Mouse (Mus musculus): ENCODE results near the gene Plb1. TPM values are rescaled to one million over a fixed set of nuclear protein-coding genes. Genes with fewer than 3 reads are reported as not detected.

Plb1 gene
- polyA plus RNA-seq, 1 experiment from 2014 or later = not detected

- Histone ChIP-seq H3K4me1 (ENCODE audit: control insufficient read depth, insufficient read depth, low read length) (no peaks in the 10 kb centered on the region), H3K9ac (replicated peaks; ENCODE audit: low read depth, low read length) (no peak overlapping the region), H3K27me3 (ENCODE audit: control insufficient read depth, insufficient read depth, low read length) (no peaks in the 10 kb centered on the region), H3K4me3 (ENCODE audit: low read depth, low read length) (no peak overlapping the region), H3K36me3 (ENCODE audit: control insufficient read depth, insufficient read depth, low read length) (no peaks in the 10 kb centered on the region), H3K27ac (ENCODE audit: low read depth, low read length) (no peak overlapping the region), H3K9me3 (ENCODE audit: control insufficient read depth, low read length) (no peaks in the 10 kb centered on the region), H3K4me2 (ENCODE audit: low read depth, low read length) (no peak overlapping the region)
- 86% methylated on average over 2 of the region's 2 CpGs for WGBS
- no peak for ATAC-seq (ENCODE audit: low read depth)
These were observed 177.2 kb downstream of the Plb1 start for GRCm38 (mm10) chr5:32409747-32410146.

GRCm38 (mm10) chr5:32410954-32411688 lies 178.6 kb downstream of the Plb1 start:
- no peak overlapping the region for H3K27ac ChIP-seq (ENCODE audit: low read depth, low read length)
- no peaks in the 10 kb centered on the region for H3K4me1 ChIP-seq (ENCODE audit: control insufficient read depth, insufficient read depth, low read length)
- no peak overlapping the region for H3K4me3 ChIP-seq (ENCODE audit: low read depth, low read length)
- H3K27me3 ChIP-seq (ENCODE audit: control insufficient read depth, insufficient read depth, low read length) = no peaks in the 10 kb centered on the region
- no peak overlapping the region for H3K4me2 ChIP-seq (ENCODE audit: low read depth, low read length)
- no peaks in the 10 kb centered on the region for H3K9me3 ChIP-seq (ENCODE audit: control insufficient read depth, low read length)
- ATAC-seq (ENCODE audit: low read depth) = no peak
- 80% methylated on average over 3 of the region's 3 CpGs for WGBS
- no peak overlapping the region for H3K9ac ChIP-seq (replicated peaks; ENCODE audit: low read depth, low read length)
- H3K36me3 ChIP-seq (ENCODE audit: control insufficient read depth, insufficient read depth, low read length) = no peaks in the 10 kb centered on the region

DNA sequence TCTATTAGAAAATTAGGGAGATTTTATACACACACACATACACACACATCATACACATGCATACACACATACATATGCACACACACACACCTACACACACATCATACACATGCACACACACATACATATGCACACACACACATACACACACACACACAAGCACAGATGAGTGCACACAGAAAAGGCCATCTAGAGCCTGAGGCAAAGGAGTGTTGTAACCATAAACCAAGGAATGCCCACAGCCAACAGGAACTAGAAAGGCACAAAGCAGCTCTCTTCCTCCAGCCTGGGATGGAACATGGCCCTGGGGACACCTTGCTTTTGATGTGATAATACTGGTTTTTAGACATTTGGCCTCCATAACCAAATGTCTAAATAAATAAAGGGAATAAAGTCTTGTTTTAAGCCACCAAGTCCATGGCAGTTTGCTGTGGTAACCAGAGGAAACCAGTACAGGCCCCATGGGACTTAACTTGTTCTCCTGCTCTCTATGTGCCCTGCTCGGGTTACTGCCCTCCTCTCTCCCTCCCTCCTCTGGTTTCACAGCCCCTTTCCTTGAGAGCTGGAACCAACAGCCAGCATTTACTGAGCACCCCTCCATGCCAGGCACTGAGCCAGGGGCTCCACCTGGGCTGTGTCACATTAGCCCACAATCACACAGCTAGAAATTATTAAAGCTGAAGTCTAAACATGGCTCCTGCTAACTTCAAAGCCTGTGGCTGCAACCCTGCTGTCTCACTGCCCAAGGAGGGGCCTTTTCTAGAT lies 179.9 kb downstream of the Plb1 start:
- Histone ChIP-seq H3K4me2 (ENCODE audit: low read depth, low read length) (no peak overlapping the region), H3K27me3 (ENCODE audit: control insufficient read depth, insufficient read depth, low read length) (no peaks in the 10 kb centered on the region), H3K9ac (replicated peaks; ENCODE audit: low read depth, low read length) (no peak overlapping the region), H3K9me3 (ENCODE audit: control insufficient read depth, low read length) (no peaks in the 10 kb centered on the region), H3K27ac (ENCODE audit: low read depth, low read length) (no peak overlapping the region), H3K4me3 (ENCODE audit: low read depth, low read length) (no peak overlapping the region), H3K36me3 (ENCODE audit: control insufficient read depth, insufficient read depth, low read length) (no peaks in the 10 kb centered on the region), H3K4me1 (ENCODE audit: control insufficient read depth, insufficient read depth, low read length) (no peaks in the 10 kb centered on the region)
- WGBS = 15% methylated on average over 1 of the region's 1 CpGs
- ATAC-seq (ENCODE audit: low read depth) = no peak

DNA sequence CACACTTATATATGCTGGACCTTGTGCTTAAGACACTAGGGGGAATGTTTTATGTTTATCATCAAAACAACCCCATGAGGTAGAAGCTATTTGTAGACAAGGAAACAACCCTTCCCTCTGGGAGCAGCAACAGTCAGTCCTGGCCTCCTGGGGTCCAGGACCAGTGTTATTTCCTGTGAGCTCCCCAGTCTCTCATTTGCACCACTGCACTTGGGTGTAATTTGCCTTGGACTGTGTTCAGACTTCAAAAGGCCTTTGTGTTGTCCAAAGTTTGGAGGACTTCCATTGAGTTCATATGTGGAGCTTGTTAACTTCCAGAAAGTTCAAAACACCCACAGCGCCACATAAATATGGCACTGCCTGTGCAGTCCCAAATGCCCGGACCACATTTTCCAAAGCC lies 180.6 kb downstream of the Plb1 start:
- ATAC-seq (ENCODE audit: low read depth) = no peak
- no peaks in the 10 kb centered on the region for H3K9me3 ChIP-seq (ENCODE audit: control insufficient read depth, low read length)
- WGBS = 64% methylated on average over 2 of the region's 2 CpGs
- no peaks in the 10 kb centered on the region for H3K4me1 ChIP-seq (ENCODE audit: control insufficient read depth, insufficient read depth, low read length)
- no peak overlapping the region for H3K27ac ChIP-seq (ENCODE audit: low read depth, low read length)
- H3K9ac ChIP-seq (replicated peaks; ENCODE audit: low read depth, low read length) = no peak overlapping the region
- H3K27me3 ChIP-seq (ENCODE audit: control insufficient read depth, insufficient read depth, low read length) = no peaks in the 10 kb centered on the region
- no peak overlapping the region for H3K4me2 ChIP-seq (ENCODE audit: low read depth, low read length)
- no peak overlapping the region for H3K4me3 ChIP-seq (ENCODE audit: low read depth, low read length)
- H3K36me3 ChIP-seq (ENCODE audit: control insufficient read depth, insufficient read depth, low read length) = no peaks in the 10 kb centered on the region

- H3K4me1 ChIP-seq (ENCODE audit: control insufficient read depth, insufficient read depth, low read length) = no peaks in the 10 kb centered on the region
- no peaks in the 10 kb centered on the region for H3K27me3 ChIP-seq (ENCODE audit: control insufficient read depth, insufficient read depth, low read length)
- 66% methylated on average over 2 of the region's 2 CpGs for WGBS
- ATAC-seq (ENCODE audit: low read depth) = no peak
- H3K9ac ChIP-seq (replicated peaks; ENCODE audit: low read depth, low read length) = no peak overlapping the region
- H3K4me3 ChIP-seq (ENCODE audit: low read depth, low read length) = no peak overlapping the region
- H3K4me2 ChIP-seq (ENCODE audit: low read depth, low read length) = no peak overlapping the region
- no peak overlapping the region for H3K27ac ChIP-seq (ENCODE audit: low read depth, low read length)
- no peaks in the 10 kb centered on the region for H3K36me3 ChIP-seq (ENCODE audit: control insufficient read depth, insufficient read depth, low read length)
- H3K9me3 ChIP-seq (ENCODE audit: control insufficient read depth, low read length) = no peaks in the 10 kb centered on the region
These were observed 181.1 kb downstream of the Plb1 start for GRCm38 (mm10) chr5:32413569-32413968.

GRCm38 (mm10) chr5:32414461-32414985 lies 182.0 kb downstream of the Plb1 start:
- H3K4me2 ChIP-seq (ENCODE audit: low read depth, low read length) = no peak overlapping the region
- ATAC-seq (ENCODE audit: low read depth) = no peak
- H3K4me1 ChIP-seq (ENCODE audit: control insufficient read depth, insufficient read depth, low read length) = no peaks in the 10 kb centered on the region
- WGBS = 72% methylated on average over 5 of the region's 5 CpGs
- H3K9me3 ChIP-seq (ENCODE audit: control insufficient read depth, low read length) = no peaks in the 10 kb centered on the region
- no peak overlapping the region for H3K4me3 ChIP-seq (ENCODE audit: low read depth, low read length)
- no peak overlapping the region for H3K9ac ChIP-seq (replicated peaks; ENCODE audit: low read depth, low read length)
- H3K36me3 ChIP-seq (ENCODE audit: control insufficient read depth, insufficient read depth, low read length) = no peaks in the 10 kb centered on the region
- H3K27ac ChIP-seq (ENCODE audit: low read depth, low read length) = no peak overlapping the region
- no peaks in the 10 kb centered on the region for H3K27me3 ChIP-seq (ENCODE audit: control insufficient read depth, insufficient read depth, low read length)

DNA sequence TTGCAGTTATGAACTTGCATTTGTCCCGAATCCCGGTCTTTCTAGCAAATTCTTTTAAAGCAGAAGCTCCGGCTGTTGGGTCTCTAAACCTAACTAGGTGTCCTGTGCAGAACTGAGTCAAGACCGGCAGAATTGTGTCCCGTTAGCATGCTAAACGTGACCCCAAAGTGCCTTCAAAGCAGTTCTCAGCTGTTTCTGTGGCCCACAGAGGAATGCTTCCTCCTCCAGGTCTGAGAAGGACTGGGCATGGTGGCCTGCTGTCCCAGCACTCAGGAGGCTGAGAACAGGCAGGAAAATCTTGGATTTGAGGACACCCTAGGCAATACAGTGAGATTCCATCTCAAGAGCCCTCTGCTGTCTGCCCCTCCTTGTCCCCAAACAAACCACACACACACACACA lies 183.0 kb downstream of the Plb1 start:
- no peak overlapping the region for H3K27ac ChIP-seq (ENCODE audit: low read depth, low read length)
- H3K4me3 ChIP-seq (ENCODE audit: low read depth, low read length) = no peak overlapping the region
- H3K9ac ChIP-seq (replicated peaks; ENCODE audit: low read depth, low read length) = no peak overlapping the region
- ATAC-seq (ENCODE audit: low read depth) = no peak
- H3K36me3 ChIP-seq (ENCODE audit: control insufficient read depth, insufficient read depth, low read length) = no peaks in the 10 kb centered on the region
- no peaks in the 10 kb centered on the region for H3K9me3 ChIP-seq (ENCODE audit: control insufficient read depth, low read length)
- no peaks in the 10 kb centered on the region for H3K4me1 ChIP-seq (ENCODE audit: control insufficient read depth, insufficient read depth, low read length)
- no peak overlapping the region for H3K4me2 ChIP-seq (ENCODE audit: low read depth, low read length)
- H3K27me3 ChIP-seq (ENCODE audit: control insufficient read depth, insufficient read depth, low read length) = no peaks in the 10 kb centered on the region
- WGBS = 91% methylated on average over 6 of the region's 6 CpGs
